Mouse (Mus musculus) forebrain, embryonic 10.5 days (tissue): ENCODE measurements around the gene Tnpo2. TPM values are rescaled to one million over a fixed set of nuclear protein-coding genes. Genes with fewer than 3 reads are reported as not detected.

Source experiments
- microRNA-seq: library from miRNA; unstranded; fragments of <30 nt; microRNA quantifications from one replicate; pipeline ENCODE4, GENCODE M21; 2017
- polyA plus RNA-seq: library from polyadenylated mRNA; unstranded; fragments of >200 nt; fragmentation: Nextera tagmentation; extraction: Ambion mirVana; gene quantifications from 2 replicates; pipeline ENCODE4 v1.2.1, GENCODE M21; 2016

The Tnpo2 gene
- polyA plus RNA-seq, 1 experiment from 2014 or later = 33.2 TPM

Small RNAs within 50 kb of the gene (microRNA-seq; reads per million reads assigned to microRNA genes)
- 2.4 reads per million for gene Mir7070

Other genes with a start within 250 kb of the Tnpo2 start
- gene Nfix, start 236.6 kb upstream of the Tnpo2 start, polyA plus RNA-seq = 0.46 and 1.8 TPM in 2 replicates
- 2.9 and 3.5 TPM in 2 replicates for gene Dand5, start 214.1 kb upstream of the Tnpo2 start, polyA plus RNA-seq
- gene Gadd45gip1, start 205.4 kb upstream of the Tnpo2 start, polyA plus RNA-seq = 49.1 and 49.6 TPM in 2 replicates
- gene Rad23a, start 196.2 kb upstream of the Tnpo2 start, polyA plus RNA-seq = 130 and 137 TPM in 2 replicates
- 735 and 764 TPM in 2 replicates for gene Calr, start 190.0 kb upstream of the Tnpo2 start, polyA plus RNA-seq
- gene Farsa, start 179.9 kb upstream of the Tnpo2 start, polyA plus RNA-seq = 143 and 144 TPM in 2 replicates
- gene Syce2, start 164.8 kb upstream of the Tnpo2 start, polyA plus RNA-seq = 91.1 and 92.7 TPM in 2 replicates
- gene Gcdh, start 143.0 kb upstream of the Tnpo2 start, polyA plus RNA-seq = 44.6 and 49.6 TPM in 2 replicates
- 18.3 and 24.3 TPM in 2 replicates for gene Klf1, start 135.0 kb upstream of the Tnpo2 start, polyA plus RNA-seq
- 7.9 and 9.2 TPM in 2 replicates for gene Dnase2a, start 128.4 kb upstream of the Tnpo2 start, polyA plus RNA-seq
- gene Mast1, start 99.6 kb upstream of the Tnpo2 start, polyA plus RNA-seq = 2.6 and 3.8 TPM in 2 replicates
- gene Rtbdn, start 89.9 kb upstream of the Tnpo2 start, polyA plus RNA-seq = 1.3 and 1.8 TPM in 2 replicates
- not detected in 2 replicates for gene Gm49661, start 67.5 kb upstream of the Tnpo2 start, polyA plus RNA-seq
- 1,199 and 1,255 TPM in 2 replicates for gene Prdx2, start 67.3 kb upstream of the Tnpo2 start, polyA plus RNA-seq
- gene Rnaseh2a, start 67.1 kb upstream of the Tnpo2 start, polyA plus RNA-seq = 163 and 173 TPM in 2 replicates
- gene Junb, start 58.2 kb upstream of the Tnpo2 start, polyA plus RNA-seq = 3.8 and 4.0 TPM in 2 replicates
- gene Hook2, start 46.3 kb upstream of the Tnpo2 start, polyA plus RNA-seq = 18.3 and 19.0 TPM in 2 replicates
- not detected in 2 replicates for gene Best2, start 22.4 kb upstream of the Tnpo2 start, polyA plus RNA-seq
- 164 and 166 TPM in 2 replicates for gene Asna1, start 11.6 kb upstream of the Tnpo2 start, polyA plus RNA-seq
- gene Trir, start 10.1 kb upstream of the Tnpo2 start, polyA plus RNA-seq = 123 and 142 TPM in 2 replicates
- 22.9 and 26.3 TPM in 2 replicates for gene Fbxw9, start 23.1 kb downstream of the Tnpo2 start, polyA plus RNA-seq
- gene Gm5741, start 31.1 kb downstream of the Tnpo2 start, polyA plus RNA-seq = not detected in 2 replicates
- gene Dhps, start 34.8 kb downstream of the Tnpo2 start, polyA plus RNA-seq = 67.2 and 68.5 TPM in 2 replicates
- 139 and 142 TPM in 2 replicates for gene Wdr83os, start 43.8 kb downstream of the Tnpo2 start, polyA plus RNA-seq
- gene Wdr83, start 44.4 kb downstream of the Tnpo2 start, polyA plus RNA-seq = 58.4 and 63.3 TPM in 2 replicates
- 21.9 and 24.1 TPM in 2 replicates for gene Man2b1, start 46.4 kb downstream of the Tnpo2 start, polyA plus RNA-seq
- 1.3 and 1.9 TPM in 2 replicates for gene Zfp791, start 86.2 kb downstream of the Tnpo2 start, polyA plus RNA-seq
- gene Cks1brt, start 115.0 kb downstream of the Tnpo2 start, polyA plus RNA-seq = not detected in 2 replicates
- gene Olfr371, start 189.1 kb downstream of the Tnpo2 start, polyA plus RNA-seq = not detected in 2 replicates